Mouse (Mus musculus) embryonic fibroblast, embryonic 13.5 days (primary cell): ENCODE measurements around the gene AI467606. TPM values are rescaled to one million over a fixed set of nuclear protein-coding genes. Genes with fewer than 3 reads are reported as not detected.

Experiments
- H3K27ac ChIP-seq: 2 replicates; pipeline ENCODE4 v1.5.1; 2012; ENCODE audit warnings: low read length, control low read depth, inconsistent platforms; ENCODE audit not compliant: insufficient read depth
- H3K4me1 ChIP-seq: 2 replicates; pipeline ENCODE4 v1.6.1; 2011; ENCODE audit warnings: low read length; ENCODE audit not compliant: control insufficient read depth, insufficient read depth
- H3K4me3 ChIP-seq: 2 replicates; pipeline ENCODE4 v1.5.1; 2011; ENCODE audit warnings: mild to moderate bottlenecking, control low read depth, low read length; ENCODE audit not compliant: insufficient read depth
- CTCF ChIP-seq: IDR thresholded peaks from 2 replicates; pipeline ENCODE4 v1.5.1; 2011; ENCODE audit warnings: mild to moderate bottlenecking, control low read depth, low read length, moderate library complexity, borderline replicate concordance; ENCODE audit not compliant: insufficient read depth
- POLR2A ChIP-seq: IDR thresholded peaks from 2 replicates; pipeline ENCODE4 v1.6.1; 2011; ENCODE audit warnings: low read depth, mild to moderate bottlenecking, control low read depth, low read length, moderate library complexity
- polyA plus RNA-seq: library from polyadenylated mRNA; stranded (reverse); fragments of >200 nt; gene quantifications from 2 replicates; pipeline ENCODE4 v1.2.4, GENCODE M21; 2011; ENCODE audit warnings: low read depth; ENCODE audit not compliant: missing spikeins, insufficient read length

AI467606 gene
- 0.42 and 1.1 TPM in 2 replicates for polyA plus RNA-seq

DNA sequence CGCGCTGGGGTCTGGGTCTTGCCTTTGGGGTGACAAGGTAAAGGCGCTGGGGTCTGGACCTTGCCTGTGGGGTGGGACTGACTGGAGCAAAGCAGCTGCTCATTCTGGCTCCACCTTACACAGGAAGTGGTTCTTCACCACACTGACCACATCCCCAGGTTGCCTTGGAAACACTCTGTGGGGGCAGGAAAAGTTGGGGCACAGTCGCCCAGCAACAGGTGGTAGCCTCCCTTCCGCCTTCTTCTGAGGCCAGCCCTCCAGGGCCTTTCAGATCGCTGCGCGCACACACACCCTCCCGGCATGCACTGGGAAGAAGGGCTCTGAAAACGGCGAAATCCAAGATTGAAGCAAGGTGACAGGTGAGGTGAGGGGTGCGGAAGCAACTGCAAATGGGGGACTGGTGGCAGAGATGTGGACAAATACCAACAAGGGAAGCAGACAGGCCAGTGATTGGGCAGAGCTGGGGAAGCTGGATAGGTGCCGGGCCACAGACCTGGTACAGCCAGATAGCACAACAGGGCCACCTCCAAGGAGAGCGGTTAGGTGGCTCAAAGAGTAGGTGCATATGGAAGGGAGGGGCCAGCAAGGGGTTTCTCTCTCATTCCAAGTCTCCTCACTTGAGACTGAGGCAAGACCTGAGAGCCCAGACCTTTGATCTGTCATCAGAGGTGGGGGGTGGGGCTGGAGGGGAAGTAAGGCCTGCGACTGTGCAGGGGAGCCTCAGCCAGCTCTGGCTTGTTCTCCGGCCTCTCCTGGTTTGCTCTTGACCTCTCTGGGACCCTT is at the start of gene AI467606:
AI467606 (plus strand) TSS at position 246 of the 783 bp plus-strand sequence.
- Histone ChIP-seq H3K4me3 (no peak within 1 kb of the TSS), H3K27ac (no peak within 1 kb of the TSS), H3K4me1 (no peaks in the 10 kb centered on the region)
- no peak for TF ChIP-seq CTCF
- no peak for TF ChIP-seq POLR2A

GRCm38 (mm10) chr7:127041851-127042672 is 49.1 kb upstream of the AI467606 start, which contains the start of gene Kif22:
TSS of gene Kif22 (minus strand) at chr7:127042471.
- H3K27ac ChIP-seq: peak within 1 kb of the TSS; percentile 38
- peak within 1 kb of the TSS; percentile 82 for H3K4me3 ChIP-seq
- peak; percentile 68 for TF ChIP-seq POLR2A
- no peak for TF ChIP-seq CTCF
- H3K4me1 ChIP-seq: no peaks in the 10 kb centered on the region

DNA sequence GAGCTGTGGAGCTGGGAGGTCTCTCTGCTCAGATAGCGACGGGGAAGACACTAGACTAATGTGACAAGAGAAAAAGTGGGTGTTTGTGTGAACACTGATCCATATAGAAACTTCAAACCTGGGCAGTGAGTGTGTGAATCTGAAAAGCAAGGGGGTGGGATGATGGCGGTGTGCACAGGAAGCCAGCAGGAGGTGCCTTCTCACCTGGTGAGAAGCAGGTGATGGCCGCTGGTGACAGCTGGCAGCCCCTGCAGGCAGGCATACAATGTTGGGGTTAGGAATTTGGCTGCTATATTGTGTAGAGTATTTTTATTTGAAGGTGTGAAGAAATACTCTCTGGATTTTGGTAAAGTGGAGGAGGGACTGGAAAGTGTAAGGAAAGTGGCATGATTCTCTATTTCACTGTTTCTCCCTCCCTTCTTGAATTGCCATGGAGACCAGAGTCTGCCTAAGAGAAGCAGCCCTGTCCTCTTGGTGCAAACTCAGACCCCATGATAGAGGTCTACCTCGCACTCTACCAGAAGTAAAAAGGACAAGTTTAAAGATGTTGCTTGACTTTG is 36.1 kb upstream of the AI467606 start:
- Histone ChIP-seq H3K27ac (no peak overlapping the region), H3K4me3 (no peak overlapping the region), H3K4me1 (no peaks in the 10 kb centered on the region)
- no peak for TF ChIP-seq POLR2A
- no peak for TF ChIP-seq CTCF

DNA sequence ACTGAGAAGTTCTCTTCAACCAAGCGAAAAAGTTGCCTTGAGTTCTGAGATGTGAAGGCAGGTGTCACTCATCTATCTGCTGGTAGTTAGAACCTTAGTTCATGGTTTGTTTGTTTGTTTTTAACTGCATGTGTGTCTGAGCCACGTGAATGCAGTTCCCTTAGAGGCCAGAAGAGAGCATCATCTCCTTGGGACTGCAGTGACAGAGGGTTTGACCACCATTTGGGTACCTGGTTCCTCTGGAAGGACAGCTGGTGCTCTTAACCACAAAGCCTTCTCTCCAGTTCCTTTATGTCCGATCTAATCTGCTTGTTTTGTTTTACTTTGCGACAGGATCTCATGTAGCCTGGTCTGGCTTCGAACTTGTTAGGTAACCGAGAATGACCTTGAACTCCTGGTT is 25.6 kb upstream of the AI467606 start:
- Histone ChIP-seq H3K27ac (no peak overlapping the region), H3K4me3 (no peak overlapping the region), H3K4me1 (peaks cover 3% of the 10 kb centered on the region; the same call in 1 of the 2 replicates)
- TF ChIP-seq CTCF (no peak), POLR2A (no peak)

DNA sequence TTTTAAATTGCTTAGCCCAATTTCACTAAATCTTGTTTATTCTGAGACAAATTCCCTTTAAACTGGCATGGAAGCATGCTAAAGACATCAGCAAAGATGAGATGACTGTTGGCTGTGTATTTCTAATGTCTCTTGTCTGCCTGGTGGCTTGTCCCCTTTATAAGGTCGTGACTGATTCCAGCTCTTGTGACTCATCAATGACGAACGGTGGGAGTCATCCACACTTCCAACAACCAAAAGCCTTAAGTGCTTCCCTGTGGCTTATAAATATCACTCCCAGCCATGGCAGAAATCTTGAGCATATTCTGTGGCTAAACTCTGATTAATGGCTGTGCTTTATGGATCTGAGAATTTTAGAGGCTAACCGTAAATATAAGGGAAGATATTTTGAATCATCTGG is 24.8 kb upstream of the AI467606 start:
- TF ChIP-seq CTCF (no peak), POLR2A (no peak)
- Histone ChIP-seq H3K4me1 (peaks cover 6% of the 10 kb centered on the region; the same call in 1 of the 2 replicates), H3K27ac (no peak overlapping the region), H3K4me3 (no peak overlapping the region)

- TF ChIP-seq CTCF (no peak), POLR2A (no peak)
- Histone ChIP-seq H3K27ac (no peak overlapping the region), H3K4me3 (no peak overlapping the region), H3K4me1 (peaks cover 6% of the 10 kb centered on the region; the same call in 1 of the 2 replicates)
Measured at GRCm38 (mm10) chr7:127070871-127071413, 20.2 kb upstream of the AI467606 start.

DNA sequence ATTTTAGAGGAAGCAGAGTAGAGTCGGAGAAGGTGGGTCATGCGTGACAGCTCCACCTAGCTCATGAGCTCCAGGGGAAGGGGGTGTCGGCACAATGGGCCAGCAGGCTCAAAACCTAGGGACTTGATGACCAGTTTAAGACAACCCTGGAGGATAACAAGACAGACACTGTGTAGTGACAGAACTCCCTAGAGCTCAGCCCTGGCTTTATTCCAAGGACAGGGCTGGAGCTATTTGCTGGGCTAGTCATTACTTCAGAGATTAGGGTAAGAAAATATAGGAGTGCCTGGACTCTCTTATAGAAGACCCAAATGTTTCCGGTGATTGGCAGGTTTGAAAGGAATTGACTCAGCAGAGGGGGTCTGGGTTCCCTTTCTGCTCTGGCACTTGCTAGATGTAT is 17.9 kb upstream of the AI467606 start:
- no peak for TF ChIP-seq CTCF
- TF ChIP-seq POLR2A: no peak
- Histone ChIP-seq H3K4me1 (peaks cover 2% of the 10 kb centered on the region; the same call in 1 of the 2 replicates), H3K27ac (no peak overlapping the region), H3K4me3 (no peak overlapping the region)

DNA sequence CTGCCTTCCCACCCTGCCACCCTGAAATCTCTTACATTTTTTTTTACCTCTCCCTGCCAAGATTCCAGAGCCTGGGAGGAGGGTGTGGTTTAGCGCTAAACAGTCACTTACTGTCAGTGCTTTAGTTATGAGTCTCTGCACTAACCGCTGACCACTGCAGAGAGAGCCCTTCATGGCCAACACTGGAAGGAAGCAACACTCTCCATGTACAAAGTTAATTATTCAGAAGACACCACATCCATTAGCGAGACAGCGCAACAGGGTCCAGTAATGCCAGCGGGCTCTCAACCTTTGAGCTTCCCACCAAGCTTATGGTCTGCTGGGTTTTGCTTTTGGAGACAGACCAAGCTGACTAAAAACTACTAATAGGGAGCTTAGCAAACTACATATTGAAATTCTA is 15.0 kb upstream of the AI467606 start:
- Histone ChIP-seq H3K4me3 (no peak overlapping the region), H3K27ac (no peak overlapping the region), H3K4me1 (peaks cover under 1% of the 10 kb centered on the region; the same call in 1 of the 2 replicates)
- TF ChIP-seq CTCF (no peak), POLR2A (no peak)

DNA sequence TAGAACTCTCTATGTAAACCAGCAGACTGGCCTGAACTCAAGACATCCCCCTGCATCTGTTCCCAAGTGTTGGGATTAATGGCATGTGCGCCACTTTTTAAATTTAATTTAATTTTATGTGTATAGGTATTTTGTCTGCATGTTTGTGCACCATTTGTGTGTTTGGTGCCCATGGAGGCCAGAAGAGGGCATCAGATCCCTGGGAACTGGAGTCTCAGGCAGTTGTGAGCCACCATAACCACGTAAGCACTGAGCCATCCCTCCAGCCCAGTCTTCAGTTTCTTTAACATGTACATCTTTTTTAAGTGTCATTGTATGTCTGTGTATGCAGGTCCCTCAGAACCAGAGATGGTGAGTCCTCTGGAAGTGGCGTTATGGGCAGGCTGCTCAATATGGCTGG is 13.5 kb upstream of the AI467606 start:
- no peak overlapping the region for H3K4me3 ChIP-seq
- H3K4me1 ChIP-seq: no peaks in the 10 kb centered on the region
- H3K27ac ChIP-seq: no peak overlapping the region
- no peak for TF ChIP-seq POLR2A
- no peak for TF ChIP-seq CTCF

DNA sequence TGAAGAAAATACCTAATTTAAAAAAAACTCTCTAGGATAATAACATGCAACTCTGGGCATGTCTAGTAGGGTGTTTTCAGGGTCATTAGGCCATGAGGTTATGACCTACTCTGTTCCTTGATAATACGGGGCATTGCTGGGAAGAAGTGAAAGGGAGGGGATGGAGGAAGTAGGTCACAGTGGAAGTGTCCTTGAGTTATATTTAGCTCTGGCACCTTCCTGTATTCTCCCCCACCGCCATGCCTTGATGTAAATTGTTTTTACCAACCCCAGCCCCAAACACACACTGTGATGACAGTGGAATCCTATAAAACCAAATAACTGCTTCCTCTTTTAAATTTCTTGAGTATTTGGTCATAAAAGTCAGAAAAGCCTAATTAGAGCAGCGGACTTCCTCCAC is 11.1 kb upstream of the AI467606 start:
- no peak overlapping the region for H3K27ac ChIP-seq
- no peaks in the 10 kb centered on the region for H3K4me1 ChIP-seq
- no peak overlapping the region for H3K4me3 ChIP-seq
- TF ChIP-seq POLR2A: no peak
- no peak for TF ChIP-seq CTCF
